Comparison of ENCODE assay signal across 9 mouse cellular contexts in the genomic region with DNA sequence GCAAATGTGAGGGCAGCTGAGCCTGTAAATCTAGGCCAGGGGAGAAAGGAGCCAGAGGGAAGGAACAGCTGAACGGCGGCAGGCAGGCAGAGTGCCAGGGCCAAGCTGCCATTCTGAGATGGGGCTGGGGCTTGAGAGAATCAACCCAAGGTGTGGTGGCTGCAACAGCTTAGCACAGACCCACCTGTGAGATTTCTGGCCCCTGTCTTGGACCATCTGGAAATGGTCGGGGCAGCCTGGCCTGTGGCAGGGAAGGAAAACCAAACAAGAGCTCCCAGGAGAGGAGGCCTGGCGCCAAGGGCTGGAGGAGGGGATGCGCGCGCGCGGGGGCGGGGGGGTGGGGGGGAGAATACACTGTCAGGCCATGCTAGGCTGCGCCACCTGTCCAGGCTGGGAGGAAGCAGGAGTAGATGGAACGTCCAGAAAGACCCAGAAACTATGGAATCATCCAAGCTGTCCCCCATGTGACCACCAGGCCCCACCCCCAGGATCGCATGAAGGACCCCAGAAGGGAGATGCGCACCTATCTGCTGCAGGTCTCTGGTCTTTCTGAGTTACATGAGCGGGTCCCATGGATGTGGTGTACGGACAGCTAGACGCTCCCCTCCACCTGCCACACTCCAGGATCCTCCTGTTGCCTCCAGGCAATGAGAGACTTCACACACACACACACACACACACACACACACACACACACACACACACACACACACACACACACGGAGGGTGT. TPM values are rescaled to one million over a fixed set of nuclear protein-coding genes. Genes with fewer than 3 reads are reported as not detected.
DNase-seq lines count a peak whose midpoint lies in the region; ATAC-seq and TF ChIP-seq lines count a peak whose summit lies in the region.
"Had no signal": no experiment of that assay in that cellular context is flagged by ENCODE, and none has a peak within 500 bp of the region (broad histone marks: within the 10 kb centered on the region; RNA-seq: fewer than 3 reads in every experiment).

No protein-coding gene starts in this region.

- TF ChIP-seq CTCF in bone marrow macrophage, adult 2 months (IDR thresholded peaks at IDR 0.05; ENCODE audit: low read depth, low read length): no peak
- TF ChIP-seq CTCF in kidney, adult 2 months (conservative IDR thresholded peaks at IDR 0.05; ENCODE audit: insufficient read depth, insufficient read length, low read depth, low read length): no peak

- DNase-seq in heart, embryonic 10.5 days (ENCODE audit: low spot score): no peak
- no peak for DNase-seq in heart, adult 8-10 months (ENCODE audit: low spot score)
- peak; percentile 81 for DNase-seq in kidney, adult 2 months
- DNase-seq in thymus, postnatal 14 days: no peak
- no peak for DNase-seq in spleen, postnatal 36 days (ENCODE audit: low spot score in 2 of 2)

- no peak overlapping the region for H3K9ac ChIP-seq in forebrain, embryonic 16.5 days (replicated peaks; ENCODE audit: low read depth, low read length)

- WGBS in heart, embryonic 10.5 days: 71% methylated on average over 18 of the region's 18 CpGs
- 52% methylated on average over 17 of the region's 18 CpGs for WGBS in forebrain, embryonic 16.5 days
- 29% methylated on average over 18 of the region's 18 CpGs for WGBS in kidney, adult 2 months
- WGBS in macrophage (ENCODE audit: missing documents): 77% methylated on average over 10 of the region's 18 CpGs

- H3K4me1 ChIP-seq in heart, embryonic 10.5 days: peaks cover 75% of the 10 kb centered on the region
- H3K4me1 ChIP-seq in bone marrow macrophage, adult 2 months (ENCODE audit: control insufficient read depth, insufficient read depth, low read length): peaks cover 63% of the 10 kb centered on the region
- peaks cover 30% of the 10 kb centered on the region for H3K4me1 ChIP-seq in forebrain, embryonic 16.5 days (replicated peaks; ENCODE audit: control insufficient read depth, insufficient read depth, low read length)
- peaks cover 53% of the 10 kb centered on the region for H3K4me1 ChIP-seq in kidney, adult 2 months (ENCODE audit: control insufficient read depth, insufficient read depth, low read length)

- 0 out of 2 replicates have a peak overlapping the region, but pooled peaks have one; percentile 5 for H3K4me2 ChIP-seq in forebrain, embryonic 16.5 days (ENCODE audit: low read length)

- peak; percentile 21; the same call in 1 of the 2 replicates for ATAC-seq in forebrain, embryonic 16.5 days

- H3K4me3 ChIP-seq in heart, embryonic 10.5 days: peak overlapping the region; percentile 20; the same call in 1 of the 2 replicates
- H3K4me3 ChIP-seq in bone marrow macrophage, adult 2 months (ENCODE audit: insufficient read depth, low read length): peak overlapping the region; percentile 55
- no peak overlapping the region for H3K4me3 ChIP-seq in forebrain, embryonic 16.5 days (replicated peaks; ENCODE audit: low read length)
- H3K4me3 ChIP-seq in kidney, adult 2 months (ENCODE audit: insufficient read depth, low read depth, low read length): peak overlapping the region; percentile 26; the same call in 1 of the 2 replicates
- H3K4me3 ChIP-seq in macrophage (ENCODE audit: inconsistent target): peak overlapping the region; percentile 5; the same call in 1 of the 2 replicates
- H3K4me3 ChIP-seq: erythroblast, embryonic 14.5 days had no signal

- peak overlapping the region; percentile 71 for H3K27ac ChIP-seq in heart, embryonic 10.5 days
- peak overlapping the region; percentile 93 for H3K27ac ChIP-seq in bone marrow macrophage, adult 2 months (ENCODE audit: insufficient read depth, low read depth, low read length)
- H3K27ac ChIP-seq in forebrain, embryonic 16.5 days (ENCODE audit: low read length): no peak overlapping the region
- H3K27ac ChIP-seq in kidney, adult 2 months (ENCODE audit: insufficient read depth, low read depth, low read length): peak overlapping the region; percentile 89
- H3K27ac ChIP-seq in macrophage: peak overlapping the region; percentile 65

- H3K27me3 ChIP-seq in heart, embryonic 10.5 days (ENCODE audit: insufficient read depth, poor library complexity, severe bottlenecking): peaks cover 15% of the 10 kb centered on the region
- H3K27me3 ChIP-seq in forebrain, embryonic 16.5 days (replicated peaks; ENCODE audit: control insufficient read depth, insufficient read depth, low read length): peaks cover 17% of the 10 kb centered on the region
- H3K27me3 ChIP-seq in kidney, adult 2 months (replicated peaks; ENCODE audit: control insufficient read depth, insufficient read depth, low read length): no peaks in the 10 kb centered on the region

- no peaks in the 10 kb centered on the region for H3K36me3 ChIP-seq in heart, embryonic 10.5 days
- H3K36me3 ChIP-seq in forebrain, embryonic 16.5 days (ENCODE audit: control insufficient read depth, insufficient read depth): no peaks in the 10 kb centered on the region
- H3K36me3 ChIP-seq in kidney, adult 2 months (ENCODE audit: control insufficient read depth, insufficient read depth, low read length): no peaks in the 10 kb centered on the region
- H3K36me3 ChIP-seq in macrophage (ENCODE audit: inconsistent target): no peaks in the 10 kb centered on the region

- no peak for TF ChIP-seq POLR2A in bone marrow macrophage, adult 2 months (IDR thresholded peaks at IDR 0.05; ENCODE audit: borderline replicate concordance, low read depth, low read length)
- no peak for TF ChIP-seq POLR2A in kidney, adult 2 months (IDR thresholded peaks at IDR 0.05; ENCODE audit: low read depth, low read length)

- H3K9me3 ChIP-seq in heart, embryonic 10.5 days: no peaks in the 10 kb centered on the region
- H3K9me3 ChIP-seq in forebrain, embryonic 16.5 days (ENCODE audit: control insufficient read depth, low read length): no peaks in the 10 kb centered on the region

- H3K79me2 ChIP-seq in macrophage (ENCODE audit: inconsistent target): peaks cover 75% of the 10 kb centered on the region

RNA-seq across cellular contexts. Expression of a gene that starts 3.0 kb away (rescaled TPM):
- polyA plus RNA-seq in heart, embryonic 10.5 days (2016; fragmentation: Nextera tagmentation; extraction: Ambion mirVana): 21.0 and 25.9 TPM in 2 replicates
- 1 to 10 TPM; 4.4 to 5.4 (median 4.7) TPM for total RNA-seq in heart, adult 8-10 months (2022)
- 52.4 and 56.6 TPM in 2 replicates for polyA plus RNA-seq in bone marrow macrophage, adult 2 months (2012; ENCODE audit: insufficient read depth, insufficient read length, missing spikeins)
- 6.5 and 8.6 TPM in 2 replicates for polyA plus RNA-seq in forebrain, embryonic 16.5 days (2015; fragmentation: Nextera tagmentation; extraction: Ambion mirVana)
- 59.6 and 60.4 TPM in 2 replicates for polyA plus RNA-seq in kidney, adult 2 months (2012; rRNA removed)
- 10 to 100 TPM in 15 of 26 experiments, 1 to 10 TPM in 11; 1.0 to 26.5 (median 13.6) TPM for total RNA-seq in macrophage (2018; cell fraction: chromatin; rRNA removed)
- 10 to 100 TPM; 10.7 to 55.1 (median 38.2) TPM for total RNA-seq in macrophage (2018; cell fraction: cytosol; rRNA removed)
- total RNA-seq in macrophage (2018; cell fraction: nucleus; rRNA removed): 10 to 100 TPM; 13.4 to 65.3 (median 42.6) TPM
- 18.5 to 64.2 TPM (median 46.5 TPM) in 3 replicates for polyA plus RNA-seq in macrophage (2018)
